Mouse (Mus musculus): ENCODE results near the gene Cracr2b. TPM values are rescaled to one million over a fixed set of nuclear protein-coding genes. Genes with fewer than 3 reads are reported as not detected.

Gene Cracr2b
- polyA plus RNA-seq, 1 experiment from 2014 or later: 6.3 TPM

DNA sequence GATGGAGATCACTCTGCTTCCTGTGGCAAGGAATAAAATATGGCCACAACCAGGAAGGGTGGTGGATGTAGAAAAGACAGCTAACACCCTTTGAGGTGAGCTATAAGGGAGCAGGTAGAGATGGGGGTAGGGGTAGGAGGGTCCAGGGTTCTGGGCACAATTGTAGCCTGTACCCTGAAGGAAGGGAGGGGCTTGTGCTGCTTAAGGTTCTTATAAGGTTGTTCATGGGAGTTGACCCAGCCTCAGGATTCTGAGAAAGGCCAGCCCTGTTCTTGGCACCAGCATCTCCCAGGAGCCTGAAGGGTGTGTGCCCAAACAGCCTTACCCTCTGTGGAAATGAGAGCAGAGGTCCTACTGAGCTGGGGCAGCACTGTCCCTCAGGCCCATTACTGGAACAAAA lies 9.0 kb upstream of the Cracr2b start:
- Histone ChIP-seq H3K36me3 (replicated peaks; ENCODE audit: insufficient read depth, low read length) (peaks cover 19% of the 10 kb centered on the region), H3K9me3 (ENCODE audit: low read length) (no peaks in the 10 kb centered on the region), H3K4me2 (ENCODE audit: low read depth, low read length) (no peak overlapping the region), H3K27ac (ENCODE audit: low read depth) (no peak overlapping the region), H3K4me3 (ENCODE audit: low read depth, low read length) (no peak overlapping the region), H3K9ac (replicated peaks) (no peak overlapping the region; the same call in 1 of the 2 replicates), H3K27me3 (ENCODE audit: insufficient read depth, low read length) (no peaks in the 10 kb centered on the region), H3K4me1 (ENCODE audit: insufficient read depth) (peaks cover 25% of the 10 kb centered on the region)
- ATAC-seq (no peak), DNase-seq (no peak)
- TF ChIP-seq EP300 (IDR thresholded peaks at IDR 0.05; ENCODE audit: low read depth) (no peak), CTCF (IDR thresholded peaks at IDR 0.05; ENCODE audit: low read depth) (no peak)

DNA sequence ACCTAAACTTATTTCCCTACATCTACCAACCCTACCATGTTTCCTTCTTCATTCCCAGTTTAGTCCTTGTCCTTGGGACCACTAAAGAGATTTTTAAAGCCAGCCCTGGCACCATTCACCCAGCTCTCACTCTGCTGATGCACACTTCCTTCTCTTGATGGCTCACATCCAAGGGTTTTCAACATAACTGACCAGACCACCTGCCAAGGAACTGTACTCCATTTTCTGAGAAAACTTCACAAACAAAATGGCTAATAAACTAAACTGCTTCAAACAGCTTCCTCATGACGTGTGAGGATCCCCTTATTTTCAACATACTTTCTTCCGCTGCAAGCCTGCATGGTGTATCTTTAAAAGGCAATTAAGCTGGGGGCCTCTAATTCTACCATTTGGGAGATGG lies 7.3 kb upstream of the Cracr2b start:
- no peak overlapping the region for H3K27ac ChIP-seq (ENCODE audit: low read depth)
- DNase-seq: no peak
- TF ChIP-seq EP300 (IDR thresholded peaks at IDR 0.05; ENCODE audit: low read depth) (no peak), CTCF (IDR thresholded peaks at IDR 0.05; ENCODE audit: low read depth) (no peak)
- peaks cover 28% of the 10 kb centered on the region for H3K4me1 ChIP-seq (ENCODE audit: insufficient read depth)
- peaks cover 32% of the 10 kb centered on the region for H3K36me3 ChIP-seq (replicated peaks; ENCODE audit: insufficient read depth, low read length)
- no peaks in the 10 kb centered on the region for H3K9me3 ChIP-seq (ENCODE audit: low read length)
- H3K27me3 ChIP-seq (ENCODE audit: insufficient read depth, low read length): no peaks in the 10 kb centered on the region
- WGBS (ENCODE audit: insufficient replicate concordance): 69% methylated on average over 2 of the region's 2 CpGs
- no peak overlapping the region for H3K9ac ChIP-seq (replicated peaks)
- no peak overlapping the region for H3K4me2 ChIP-seq (ENCODE audit: low read depth, low read length)
- ATAC-seq: no peak
- H3K4me3 ChIP-seq (ENCODE audit: low read depth, low read length): no peak overlapping the region

DNA sequence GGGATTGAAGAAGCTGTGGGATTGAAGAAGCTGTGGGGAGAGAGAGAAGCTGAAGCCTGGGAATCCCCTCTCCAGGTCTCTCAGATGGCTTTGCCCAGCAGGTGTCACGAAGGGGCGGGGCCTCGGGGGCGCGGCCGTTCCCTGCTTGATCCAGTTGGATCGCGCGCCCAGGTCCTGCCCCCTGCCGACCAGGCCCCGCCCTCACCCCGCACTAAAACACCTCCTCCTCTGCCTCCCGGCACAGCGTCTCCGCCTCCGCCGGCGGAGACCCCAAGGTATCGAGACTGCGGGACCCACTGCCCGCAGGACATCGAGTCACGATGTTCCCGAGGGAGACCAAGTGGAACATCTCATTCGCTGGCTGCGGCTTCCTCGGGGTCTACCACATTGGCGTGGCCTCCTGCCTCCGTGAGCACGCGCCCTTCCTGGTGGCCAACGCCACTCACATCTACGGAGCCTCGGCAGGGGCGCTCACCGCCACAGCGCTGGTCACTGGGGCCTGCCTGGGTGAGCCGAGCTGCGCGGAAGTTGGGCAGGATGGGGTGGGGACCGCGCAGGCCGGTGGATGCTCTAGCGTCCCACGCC lies 5.8 kb upstream of the Cracr2b start, which contains the start of gene Pnpla2:
Pnpla2 (plus strand) TSS at position 232 of the 585 bp plus-strand sequence.
- Histone ChIP-seq H3K4me3 (ENCODE audit: low read depth, low read length) (peak within 1 kb of the TSS; percentile 77), H3K27me3 (ENCODE audit: insufficient read depth, low read length) (no peaks in the 10 kb centered on the region), H3K27ac (ENCODE audit: low read depth) (peak within 1 kb of the TSS; percentile 99), H3K4me2 (ENCODE audit: low read depth, low read length) (peak within 1 kb of the TSS; percentile 93), H3K4me1 (ENCODE audit: insufficient read depth) (peaks cover 25% of the 10 kb centered on the region), H3K36me3 (replicated peaks; ENCODE audit: insufficient read depth, low read length) (peaks cover 37% of the 10 kb centered on the region), H3K9me3 (ENCODE audit: low read length) (no peaks in the 10 kb centered on the region), H3K9ac (replicated peaks) (peak within 1 kb of the TSS; percentile 90)
- TF ChIP-seq EP300 (IDR thresholded peaks at IDR 0.05; ENCODE audit: low read depth) (peak; percentile 22; the same call in 1 of the 2 replicates), CTCF (IDR thresholded peaks at IDR 0.05; ENCODE audit: low read depth) (peak; percentile 48)
- WGBS (ENCODE audit: insufficient replicate concordance): under 1% methylated on average over 45 of the region's 45 CpGs
- DNase-seq (peak; percentile 99), ATAC-seq (peak; percentile 86)

DNA sequence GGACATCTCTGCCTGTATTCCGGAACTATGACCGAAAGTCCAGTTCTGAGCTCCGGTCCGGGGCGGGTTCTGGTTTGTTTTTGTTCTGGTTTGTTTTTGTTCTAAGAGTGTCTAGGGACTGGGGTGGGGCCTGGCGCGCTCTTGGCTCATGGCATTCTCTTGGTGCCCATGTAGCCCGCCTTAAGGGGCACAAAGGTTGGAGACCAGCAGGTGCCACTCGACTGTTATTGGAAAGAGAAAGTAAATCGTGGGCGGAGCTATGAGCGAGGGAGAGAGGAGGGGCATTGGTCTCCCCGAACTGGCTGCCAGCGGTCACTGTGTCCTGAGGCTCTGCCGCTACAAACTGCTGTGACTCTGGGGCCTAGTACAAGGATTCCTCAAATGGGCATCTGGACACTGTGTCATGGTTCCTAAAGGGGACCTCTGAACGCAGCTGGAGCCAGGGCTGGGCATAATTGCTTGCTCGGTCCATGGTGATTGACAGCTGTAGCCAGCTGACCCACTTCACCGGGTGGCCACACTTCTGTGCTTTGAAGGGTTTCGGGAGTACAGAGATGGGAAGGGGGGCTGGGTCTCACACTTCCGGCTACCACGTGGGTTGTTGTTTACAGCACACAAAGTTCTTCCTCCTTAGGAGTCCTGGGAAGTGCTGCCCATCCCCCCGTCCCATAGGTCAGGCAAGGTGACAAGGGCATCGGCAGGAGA lies 5.1 kb upstream of the Cracr2b start:
- peak overlapping the region; percentile 90 for H3K9ac ChIP-seq (replicated peaks)
- DNase-seq (peak; percentile 81), ATAC-seq (peak; percentile 60)
- peaks cover 38% of the 10 kb centered on the region for H3K36me3 ChIP-seq (replicated peaks; ENCODE audit: insufficient read depth, low read length)
- H3K4me1 ChIP-seq (ENCODE audit: insufficient read depth): peaks cover 25% of the 10 kb centered on the region
- H3K27ac ChIP-seq (ENCODE audit: low read depth): peak overlapping the region; percentile 99
- peak overlapping the region; percentile 77 for H3K4me3 ChIP-seq (ENCODE audit: low read depth, low read length)
- no peaks in the 10 kb centered on the region for H3K9me3 ChIP-seq (ENCODE audit: low read length)
- 3% methylated on average over 23 of the region's 23 CpGs for WGBS (ENCODE audit: insufficient replicate concordance)
- peak overlapping the region; percentile 93 for H3K4me2 ChIP-seq (ENCODE audit: low read depth, low read length)
- peak; percentile 82 for TF ChIP-seq EP300 (IDR thresholded peaks at IDR 0.05; ENCODE audit: low read depth)
- no peak for TF ChIP-seq CTCF (IDR thresholded peaks at IDR 0.05; ENCODE audit: low read depth)
- H3K27me3 ChIP-seq (ENCODE audit: insufficient read depth, low read length): peaks cover 2% of the 10 kb centered on the region; the same call in 1 of the 2 replicates

DNA sequence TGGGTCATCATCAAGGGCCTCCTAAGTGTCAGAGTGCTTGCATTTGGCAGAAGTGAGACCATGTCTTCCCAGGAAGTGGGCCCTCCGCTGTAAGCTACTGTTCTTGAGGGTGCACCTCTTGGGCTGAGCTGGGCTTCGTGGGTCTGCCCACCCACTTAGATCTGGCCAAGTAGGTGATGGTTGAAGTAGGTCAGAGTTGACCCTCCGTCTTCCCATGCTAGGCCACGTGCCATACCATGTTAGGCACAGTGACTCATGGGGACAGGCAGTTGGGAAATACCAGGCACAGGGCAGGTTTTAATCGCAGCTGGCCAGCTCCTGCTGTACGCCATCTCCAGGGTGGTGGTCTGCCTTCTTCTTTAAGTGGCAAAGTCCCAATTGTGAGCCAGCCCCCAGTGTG lies 4.2 kb upstream of the Cracr2b start:
- H3K36me3 ChIP-seq (replicated peaks; ENCODE audit: insufficient read depth, low read length): peaks cover 33% of the 10 kb centered on the region
- TF ChIP-seq EP300 (IDR thresholded peaks at IDR 0.05; ENCODE audit: low read depth) (no peak), CTCF (IDR thresholded peaks at IDR 0.05; ENCODE audit: low read depth) (no peak)
- H3K27me3 ChIP-seq (ENCODE audit: insufficient read depth, low read length): peaks cover 10% of the 10 kb centered on the region
- 77% methylated on average over 6 of the region's 6 CpGs for WGBS (ENCODE audit: insufficient replicate concordance)
- H3K4me3 ChIP-seq (ENCODE audit: low read depth, low read length): peak overlapping the region; percentile 77
- no peaks in the 10 kb centered on the region for H3K9me3 ChIP-seq (ENCODE audit: low read length)
- H3K4me2 ChIP-seq (ENCODE audit: low read depth, low read length): peak overlapping the region; percentile 93
- H3K4me1 ChIP-seq (ENCODE audit: insufficient read depth): peaks cover 28% of the 10 kb centered on the region
- peak overlapping the region; percentile 90 for H3K9ac ChIP-seq (replicated peaks)
- DNase-seq (no peak), ATAC-seq (no peak)
- H3K27ac ChIP-seq (ENCODE audit: low read depth): peak overlapping the region; percentile 99; the same call in 1 of the 2 replicates

DNA sequence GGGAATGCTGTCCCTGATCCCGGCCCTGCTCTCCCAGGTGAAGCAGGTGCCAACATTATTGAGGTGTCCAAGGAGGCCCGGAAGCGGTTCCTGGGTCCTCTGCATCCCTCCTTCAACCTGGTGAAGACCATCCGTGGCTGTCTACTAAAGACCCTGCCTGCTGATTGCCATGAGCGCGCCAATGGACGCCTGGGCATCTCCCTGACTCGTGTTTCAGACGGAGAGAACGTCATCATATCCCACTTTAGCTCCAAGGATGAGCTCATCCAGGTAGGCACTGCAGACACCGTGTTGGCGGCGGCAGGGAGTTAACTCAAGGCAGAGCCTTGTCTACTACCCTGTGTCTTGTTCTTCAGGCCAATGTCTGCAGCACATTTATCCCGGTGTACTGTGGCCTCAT lies 3.7 kb upstream of the Cracr2b start:
- H3K9ac ChIP-seq (replicated peaks): no peak overlapping the region
- H3K9me3 ChIP-seq (ENCODE audit: low read length): no peaks in the 10 kb centered on the region
- no peak for DNase-seq
- no peak for ATAC-seq
- no peak for TF ChIP-seq CTCF (IDR thresholded peaks at IDR 0.05; ENCODE audit: low read depth)
- TF ChIP-seq EP300 (IDR thresholded peaks at IDR 0.05; ENCODE audit: low read depth): no peak
- peaks cover 15% of the 10 kb centered on the region for H3K27me3 ChIP-seq (ENCODE audit: insufficient read depth, low read length)
- peaks cover 29% of the 10 kb centered on the region for H3K36me3 ChIP-seq (replicated peaks; ENCODE audit: insufficient read depth, low read length)
- H3K4me1 ChIP-seq (ENCODE audit: insufficient read depth): peaks cover 30% of the 10 kb centered on the region
- 87% methylated on average over 14 of the region's 14 CpGs for WGBS (ENCODE audit: insufficient replicate concordance)
- H3K27ac ChIP-seq (ENCODE audit: low read depth): no peak overlapping the region
- peak overlapping the region; percentile 93; the same call in 1 of the 2 replicates for H3K4me2 ChIP-seq (ENCODE audit: low read depth, low read length)
- H3K4me3 ChIP-seq (ENCODE audit: low read depth, low read length): no peak overlapping the region
